Mouse (Mus musculus): ENCODE measurements around the gene Rtl6.
A peak's percentile ranks its signal among the peaks of the same experiment; 100 is the strongest.

The Rtl6 gene

DNA sequence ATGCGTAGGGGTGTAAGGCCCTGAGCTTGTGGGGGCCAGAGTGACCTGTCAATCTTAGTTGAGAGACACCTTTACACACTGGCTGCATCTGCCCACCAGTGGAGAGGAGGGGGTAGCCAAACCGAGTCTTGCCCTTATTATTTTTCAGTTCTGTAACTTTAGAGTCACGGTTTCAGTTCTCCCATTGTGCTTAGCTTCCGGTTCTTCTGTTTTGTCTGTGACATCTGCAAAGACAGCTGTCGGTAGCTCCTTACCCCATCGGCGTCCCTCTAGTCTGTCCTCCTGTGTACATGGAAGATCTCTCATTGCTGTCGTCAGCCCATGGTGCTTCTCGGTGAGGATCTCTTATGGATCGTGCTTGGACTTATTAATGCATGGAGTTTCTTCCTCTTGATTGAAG, 20.5 kb downstream of the Rtl6 start:
- no peak for DNase-seq (ENCODE audit: low spot score)

DNA sequence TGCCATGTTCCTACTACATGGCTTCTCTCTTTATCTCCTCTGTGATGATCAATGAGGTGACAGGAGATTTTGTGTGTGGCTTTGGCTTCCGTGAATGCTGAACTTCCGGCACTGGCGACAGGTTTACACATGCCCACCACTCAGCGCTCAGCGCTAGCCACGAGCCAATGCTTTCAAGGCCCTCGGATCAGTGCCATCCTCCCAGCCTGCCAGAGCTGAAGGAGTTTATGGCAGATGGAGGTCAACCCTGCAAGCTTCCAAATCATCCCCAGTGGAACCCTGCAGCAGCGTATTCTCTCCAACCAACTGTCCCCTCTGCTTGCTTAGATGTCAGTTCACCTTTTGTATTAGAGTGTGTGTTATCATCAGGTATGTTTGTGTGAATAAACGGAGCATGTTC, 21.0 kb downstream of the Rtl6 start:
- no peak for DNase-seq (ENCODE audit: low spot score)

DNA sequence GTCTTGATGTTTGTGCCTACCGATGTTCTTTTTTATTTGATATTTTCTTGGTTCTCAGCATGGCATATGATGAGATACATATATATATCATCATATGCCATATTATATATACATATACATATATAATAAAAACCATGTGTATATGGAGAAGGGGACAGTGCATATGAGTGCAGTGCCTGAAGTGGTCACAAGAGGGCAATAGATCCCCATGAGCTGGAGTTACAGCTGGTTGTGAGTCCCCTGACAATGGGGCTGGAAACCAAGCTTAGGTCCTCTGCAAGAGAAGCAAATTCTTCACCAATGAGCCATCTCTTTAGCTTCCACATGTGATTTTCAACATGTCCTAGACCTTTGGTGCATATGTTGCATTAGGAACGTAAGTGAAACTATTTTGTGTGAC, 21.7 kb downstream of the Rtl6 start:
- DNase-seq (ENCODE audit: low spot score) = no peak

DNA sequence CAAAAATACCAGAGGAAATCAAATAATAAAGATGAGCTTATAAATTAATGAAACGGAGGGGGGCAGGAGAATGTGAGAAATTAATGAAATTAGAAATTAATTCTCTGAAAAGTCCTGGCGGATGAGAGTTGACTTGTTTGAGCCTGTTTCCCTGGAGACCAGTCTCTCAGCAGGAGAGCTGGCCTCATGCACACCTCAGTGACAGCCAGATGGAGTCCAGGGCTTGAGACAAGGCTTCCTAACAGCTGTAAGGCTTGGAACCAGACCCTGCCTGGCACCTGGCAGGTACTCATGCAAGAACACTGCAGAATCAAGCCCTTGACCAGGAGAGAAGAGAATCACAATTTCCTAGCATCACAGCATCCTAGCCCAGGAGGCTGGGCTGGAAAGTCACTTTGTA, 25.4 kb downstream of the Rtl6 start:
- DNase-seq (ENCODE audit: low spot score) = no peak

DNA sequence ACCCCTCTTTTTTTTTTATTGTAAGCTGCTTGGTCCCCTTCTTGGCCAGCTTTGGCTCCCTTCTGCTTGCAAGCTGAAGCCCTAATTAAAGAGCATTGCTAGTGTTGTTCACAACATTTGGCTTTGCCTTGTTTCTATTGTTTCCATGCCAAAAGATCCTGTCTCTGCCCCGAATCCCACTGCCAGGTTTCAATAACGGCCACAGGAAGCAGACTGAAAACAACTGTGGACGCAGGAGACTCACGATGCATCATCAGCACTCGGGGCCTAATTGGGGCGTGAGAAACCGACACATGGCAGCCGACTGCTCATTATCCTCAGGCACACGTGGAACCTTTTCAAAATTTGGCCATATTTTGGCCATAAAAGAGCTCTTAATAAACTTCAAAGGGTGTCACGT, 26.1 kb downstream of the Rtl6 start:
- DNase-seq (ENCODE audit: low spot score) = peak; percentile 28

DNA sequence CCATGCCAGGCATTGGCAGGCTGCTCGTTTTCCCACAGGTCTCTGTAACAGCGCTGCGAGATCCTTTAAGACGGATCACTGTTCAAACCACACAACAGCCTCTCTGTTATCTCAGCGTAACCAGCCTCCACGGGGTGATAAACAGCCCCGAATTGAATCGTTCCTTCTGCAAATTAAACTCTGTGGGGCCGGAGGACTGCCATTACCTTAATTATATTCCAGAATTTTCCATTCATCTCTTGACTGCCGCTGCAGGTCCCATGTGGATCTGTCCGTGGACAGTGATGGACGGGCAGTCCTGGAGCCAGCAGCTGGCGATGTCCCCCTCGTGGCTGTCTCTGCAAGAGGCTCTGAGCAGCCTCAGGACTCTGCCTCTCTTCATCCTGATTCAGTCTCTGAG, 30.7 kb downstream of the Rtl6 start:
- no peak for DNase-seq (ENCODE audit: low spot score)

DNA sequence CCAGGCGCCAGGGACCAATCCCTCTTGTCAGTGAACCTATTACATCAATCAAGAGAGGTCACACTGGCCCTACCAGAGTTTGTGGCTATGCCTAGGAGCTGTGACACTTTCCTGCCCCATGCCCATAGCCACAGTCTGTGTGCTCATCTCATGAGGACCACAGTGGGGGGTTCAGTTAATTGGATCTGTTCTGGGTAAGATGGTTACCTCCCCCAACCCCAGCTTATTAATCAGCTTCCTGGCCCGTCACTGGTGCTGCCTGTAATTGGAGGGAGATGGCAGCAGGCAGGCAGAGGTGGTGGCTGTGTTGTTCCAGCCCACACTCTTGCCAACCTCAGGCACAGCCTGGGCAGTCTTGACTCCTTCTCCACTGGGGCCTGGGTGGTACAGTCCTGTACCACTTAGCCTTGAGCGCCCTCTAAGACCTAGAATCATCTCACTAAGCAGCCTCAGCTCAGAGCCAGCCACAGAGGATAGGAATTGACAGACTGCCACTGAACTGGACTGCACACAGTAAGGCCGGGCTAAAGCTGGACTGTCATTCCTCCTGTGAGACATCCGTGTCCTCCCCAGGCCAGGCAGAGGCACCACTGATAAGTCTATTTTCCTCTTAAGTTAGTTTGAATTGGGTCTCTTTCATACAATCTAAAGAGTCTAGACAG, 32.3 kb downstream of the Rtl6 start:
- DNase-seq (ENCODE audit: low spot score) = no peak

DNA sequence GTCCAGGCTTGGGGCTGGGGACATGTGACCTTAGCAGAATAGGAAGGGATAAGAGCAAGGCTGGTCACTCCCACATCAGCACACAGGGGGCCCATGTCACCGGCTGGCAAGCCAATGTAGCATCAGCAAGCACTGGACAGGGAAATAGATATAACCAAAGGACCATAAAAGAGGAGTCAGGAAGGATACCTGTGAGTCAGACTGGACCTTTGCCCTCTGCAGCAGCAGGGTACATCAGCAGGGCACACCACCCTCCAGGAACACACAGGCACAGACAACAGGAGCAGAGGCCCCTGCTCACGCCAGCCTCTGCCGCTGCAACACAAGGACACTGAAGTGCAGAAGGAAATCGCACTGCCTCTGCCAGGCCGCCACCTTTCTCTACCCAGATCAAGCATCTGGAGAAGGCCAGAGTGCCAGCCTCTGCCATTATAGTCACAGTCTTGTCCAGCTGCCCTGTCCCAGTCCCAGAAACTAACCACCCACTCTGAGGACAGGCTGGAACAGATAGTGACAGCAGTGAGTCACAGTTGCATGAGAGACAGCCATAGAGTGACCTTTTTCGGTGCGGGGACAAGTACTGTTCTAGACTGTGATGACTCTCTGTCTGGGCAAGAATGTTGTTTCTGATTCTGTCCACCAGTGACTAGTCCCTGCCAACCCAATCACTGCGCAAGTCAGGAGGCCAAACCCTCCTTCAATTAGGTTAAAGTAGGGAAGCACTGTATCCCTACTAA, 34.5 kb downstream of the Rtl6 start:
- DNase-seq (ENCODE audit: low spot score) = no peak

DNA sequence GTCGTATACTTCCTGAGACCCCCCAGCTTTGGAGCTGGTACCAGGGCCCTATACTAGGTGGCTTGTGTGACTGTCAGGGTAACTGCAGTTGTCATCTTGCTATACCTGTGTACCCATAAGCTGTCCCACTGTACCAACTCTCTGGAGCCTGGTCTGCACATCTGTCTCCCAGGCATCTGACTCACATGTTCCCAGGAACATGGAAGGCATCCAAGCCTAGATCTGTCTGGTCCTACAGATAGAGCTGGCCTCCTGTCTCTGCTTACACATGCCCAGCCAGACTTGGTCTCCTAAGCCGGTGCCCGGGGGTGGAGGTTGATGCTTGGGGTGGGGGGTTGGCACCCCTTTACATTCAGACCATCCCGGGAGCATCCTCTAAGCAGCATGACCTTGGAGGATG, 36.1 kb downstream of the Rtl6 start:
- DNase-seq (ENCODE audit: low spot score) = no peak

DNA sequence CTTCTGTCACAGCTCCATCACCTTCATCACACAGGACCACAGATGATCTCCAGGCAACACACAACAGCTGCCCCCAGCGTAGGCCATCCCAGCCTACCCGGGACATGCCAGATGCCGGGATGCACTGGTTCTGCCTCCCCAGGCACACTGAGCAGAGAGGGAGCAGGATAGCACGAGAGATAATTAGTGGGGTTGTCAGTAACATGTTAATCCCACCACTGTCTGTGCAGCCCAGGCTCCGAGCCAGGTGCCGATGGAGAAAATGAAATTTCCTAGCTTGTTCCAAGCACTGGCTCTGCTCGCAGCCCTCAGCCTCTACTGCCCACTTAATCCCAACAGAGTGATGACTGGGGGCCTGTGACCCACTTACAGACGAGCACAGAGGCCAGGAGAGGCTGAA, 39.1 kb downstream of the Rtl6 start:
- DNase-seq (ENCODE audit: low spot score) = no peak

DNA sequence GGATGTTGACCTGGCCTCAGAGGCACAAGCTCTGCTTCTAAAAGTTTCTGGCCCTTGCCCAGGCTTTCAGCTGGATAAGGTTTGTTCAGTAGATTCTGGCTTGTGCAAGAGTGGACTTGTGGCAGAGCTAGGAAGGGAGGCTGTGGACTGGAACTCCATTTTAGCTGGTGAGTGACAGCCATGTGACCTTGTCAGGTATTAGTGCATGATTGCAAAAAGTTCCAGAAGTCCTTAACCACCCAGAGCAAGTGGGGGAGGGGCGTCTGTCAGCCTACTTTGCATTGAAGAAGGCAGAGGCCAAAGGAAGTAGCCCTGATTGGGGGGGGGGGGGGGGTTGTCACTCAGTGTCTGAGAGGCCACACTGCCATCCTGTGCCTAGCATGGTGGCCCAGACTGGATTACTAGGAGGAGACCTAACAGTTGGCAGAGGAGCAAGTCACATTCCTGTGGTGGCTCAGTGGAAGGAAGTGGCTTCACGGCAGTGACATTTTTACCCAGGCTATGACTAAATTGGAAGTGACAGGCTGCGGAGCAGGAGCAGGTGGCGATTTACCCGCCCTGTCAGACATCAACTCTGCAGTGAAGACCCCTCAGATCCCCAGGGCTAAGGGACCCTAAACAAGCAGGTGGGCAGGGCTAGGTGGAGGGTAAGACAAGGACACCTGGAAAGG, 44.9 kb downstream of the Rtl6 start:
- no peak for DNase-seq (ENCODE audit: low spot score)

DNA sequence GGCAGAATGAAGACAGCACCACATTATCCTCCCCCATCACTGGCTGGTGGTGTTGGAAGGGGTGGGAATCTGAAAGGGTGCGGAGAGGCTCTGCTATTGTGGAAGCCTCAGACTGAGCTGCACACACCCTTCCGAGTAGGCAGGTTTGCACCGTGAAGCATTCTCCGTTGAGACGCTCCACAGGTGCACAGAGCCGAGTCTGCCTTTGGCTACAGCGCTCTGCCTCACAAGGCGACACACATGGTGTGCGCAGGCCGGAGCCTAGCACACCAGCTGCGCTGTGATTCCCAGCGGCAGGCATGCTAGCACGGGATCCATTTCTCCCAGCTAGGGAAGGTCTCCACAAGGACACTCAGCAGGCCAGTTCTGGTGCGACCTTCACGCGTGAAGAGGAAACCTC, 47.6 kb downstream of the Rtl6 start:
- DNase-seq (ENCODE audit: low spot score) = peak; percentile 50

DNA sequence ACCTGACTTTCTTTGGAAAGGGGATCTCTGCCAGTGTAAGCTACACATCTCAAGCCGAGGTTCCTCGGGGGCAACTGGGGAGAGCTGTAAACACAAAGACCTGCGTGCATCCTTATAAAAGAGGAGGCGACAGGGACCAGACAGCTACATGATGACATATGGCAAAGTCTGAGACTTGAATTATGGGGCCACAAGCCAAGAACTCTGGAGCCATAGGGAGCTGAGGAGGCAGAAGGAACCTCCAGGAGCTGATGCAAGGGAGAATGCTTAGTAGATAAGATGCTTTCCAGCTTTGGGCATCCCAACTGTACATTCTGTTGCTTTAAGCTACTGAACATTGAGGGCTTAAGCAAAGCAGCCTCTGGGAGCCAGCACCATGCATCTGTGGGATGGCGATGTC, 48.5 kb downstream of the Rtl6 start:
- DNase-seq (ENCODE audit: low spot score) = no peak

DNA sequence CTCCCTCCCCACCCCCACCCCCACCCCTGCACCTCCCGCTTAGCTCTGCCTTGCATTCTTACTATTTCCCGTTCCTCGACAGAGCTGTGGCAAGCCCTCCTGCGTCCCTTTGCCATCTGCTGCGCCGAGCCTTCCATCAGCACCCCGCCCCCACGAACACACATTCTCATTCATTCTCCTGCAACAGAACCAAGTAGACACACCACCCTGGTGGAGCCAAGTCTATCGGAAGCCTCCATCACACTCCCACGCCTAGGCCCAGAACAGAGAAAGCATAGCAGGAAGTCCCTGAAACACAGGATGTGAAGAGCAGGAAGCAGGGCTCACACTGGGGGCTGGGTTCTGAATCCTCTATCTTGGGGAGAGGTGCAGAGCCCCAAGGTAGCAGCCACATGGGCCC, 51.6 kb downstream of the Rtl6 start:
- DNase-seq (ENCODE audit: low spot score) = peak; percentile 50

DNA sequence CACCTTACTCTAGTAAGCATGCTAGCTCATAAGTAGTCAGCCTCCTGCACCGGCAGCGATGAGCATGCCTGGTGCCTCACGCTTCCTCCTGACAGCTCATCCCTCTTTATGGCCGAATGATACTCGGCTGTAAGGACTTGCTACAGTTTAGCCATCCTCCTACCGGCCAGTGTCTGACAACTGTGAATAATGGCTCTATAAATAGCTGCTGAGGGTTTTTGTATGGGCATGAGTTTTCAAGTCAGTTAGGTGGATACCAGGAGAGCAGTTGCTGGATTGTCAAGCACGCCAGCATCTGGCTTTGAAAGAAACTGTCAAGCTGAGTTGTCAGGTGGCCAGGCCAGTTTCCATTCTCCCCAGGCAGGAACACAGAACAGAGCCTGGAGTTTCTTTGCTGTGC, 52.7 kb downstream of the Rtl6 start:
- DNase-seq (ENCODE audit: low spot score) = no peak
